Mouse (Mus musculus) intestine, embryonic 16.5 days (tissue): ENCODE results near the gene St6galnac4. TPM values are rescaled to one million over a fixed set of nuclear protein-coding genes. Genes with fewer than 3 reads are reported as not detected.

ENCODE experiments used
- ATAC-seq: fragments of 200-750 bp; cut with Nextera tagmentation; 2 replicates; pipeline ENCODE4 v1.8.0; 2017; ENCODE audit warnings: moderate TSS enrichment, moderate library complexity
- H3K27ac ChIP-seq: fragments of 300-500 bp; sonication (generic); 2 replicates; pipeline ENCODE4 v1.5.1; 2014; ENCODE audit warnings: mild to moderate bottlenecking, low read length
- H3K27me3 ChIP-seq: fragments of 300-500 bp; sonication (generic); replicated peaks from 2 replicates; pipeline ENCODE4 v1.6.1; 2014; ENCODE audit warnings: low read length, control low read depth, mixed read lengths; ENCODE audit not compliant: control insufficient read depth, insufficient read depth
- H3K36me3 ChIP-seq: fragments of 300-500 bp; sonication (generic); 2 replicates; pipeline ENCODE4 v1.6.1; 2014; ENCODE audit warnings: low read length, control low read depth; ENCODE audit not compliant: control insufficient read depth, insufficient read depth
- H3K4me1 ChIP-seq: fragments of 300-500 bp; sonication (generic); 2 replicates; pipeline ENCODE4 v1.6.1; 2014; ENCODE audit warnings: low read length, control low read depth, mixed read lengths; ENCODE audit not compliant: control insufficient read depth, insufficient read depth
- H3K4me2 ChIP-seq: fragments of 300-500 bp; sonication (generic); 2 replicates; pipeline ENCODE4 v1.6.1; 2014; ENCODE audit warnings: low read depth, low read length, control low read depth
- H3K4me3 ChIP-seq: fragments of 300-500 bp; sonication (generic); 2 replicates; pipeline ENCODE4 v1.5.1; 2014; ENCODE audit warnings: mild to moderate bottlenecking, low read length
- H3K9ac ChIP-seq: fragments of 300-500 bp; sonication (generic); 2 replicates; pipeline ENCODE4 v1.6.1; 2014; ENCODE audit warnings: low read depth, low read length
- H3K9me3 ChIP-seq: fragments of 300-500 bp; sonication (generic); 2 replicates; pipeline ENCODE4 v1.6.1; 2016; ENCODE audit warnings: low read length, control low read depth; ENCODE audit not compliant: control insufficient read depth
- WGBS: fragments of 180-500 bp; shearing (Covaris S2); extraction: QIAGEN DNeasy Blood & Tissue Kit; methylation state at CpG from one replicate; pipeline ENCODE4 v1.1.7; 2014; 5-methylcytosine and 5-hydroxymethylcytosine counted together
- polyA plus RNA-seq: library from polyadenylated mRNA; unstranded; fragments of >200 nt; fragmentation: Nextera tagmentation; extraction: Ambion mirVana; gene quantifications from 2 replicates; pipeline ENCODE4 v1.2.1, GENCODE M21; 2015

The St6galnac4 gene
- polyA plus RNA-seq, 1 experiment from 2014 or later: 16.5 TPM

- no peaks in the 10 kb centered on the region for H3K36me3 ChIP-seq
- ATAC-seq: no peak
- H3K4me2 ChIP-seq: no peak overlapping the region
- H3K27me3 ChIP-seq: no peaks in the 10 kb centered on the region
- H3K27ac ChIP-seq: no peak overlapping the region
- 67% methylated on average over 6 of the region's 6 CpGs for WGBS
- H3K4me3 ChIP-seq: no peak overlapping the region
- peaks cover 16% of the 10 kb centered on the region for H3K4me1 ChIP-seq
- H3K9me3 ChIP-seq: no peaks in the 10 kb centered on the region
- H3K9ac ChIP-seq: no peak overlapping the region
Observed at GRCm38 (mm10) chr2:32591249-32591648, 4.4 kb downstream of the St6galnac4 start.

GRCm38 (mm10) chr2:32596725-32597124 is 9.8 kb downstream of the St6galnac4 start:
- no peak overlapping the region for H3K27ac ChIP-seq
- no peaks in the 10 kb centered on the region for H3K27me3 ChIP-seq
- H3K4me2 ChIP-seq: no peak overlapping the region
- H3K36me3 ChIP-seq: no peaks in the 10 kb centered on the region
- ATAC-seq: no peak
- H3K9ac ChIP-seq: no peak overlapping the region
- 87% methylated on average over 13 of the region's 13 CpGs for WGBS
- no peaks in the 10 kb centered on the region for H3K9me3 ChIP-seq
- no peak overlapping the region for H3K4me3 ChIP-seq
- H3K4me1 ChIP-seq: peaks cover 14% of the 10 kb centered on the region

- Histone ChIP-seq H3K27ac (no peak overlapping the region), H3K27me3 (no peaks in the 10 kb centered on the region), H3K36me3 (no peaks in the 10 kb centered on the region), H3K4me2 (no peak overlapping the region), H3K4me1 (peaks cover 16% of the 10 kb centered on the region), H3K4me3 (no peak overlapping the region), H3K9ac (no peak overlapping the region), H3K9me3 (no peaks in the 10 kb centered on the region)
- ATAC-seq: no peak
- 79% methylated on average over 5 of the region's 5 CpGs for WGBS
Observed at GRCm38 (mm10) chr2:32597248-32597647, 10.4 kb downstream of the St6galnac4 start.

GRCm38 (mm10) chr2:32597699-32598098 is 10.8 kb downstream of the St6galnac4 start:
- Histone ChIP-seq H3K27me3 (no peaks in the 10 kb centered on the region), H3K36me3 (no peaks in the 10 kb centered on the region), H3K27ac (no peak overlapping the region), H3K4me1 (peaks cover 20% of the 10 kb centered on the region), H3K4me3 (no peak overlapping the region), H3K9me3 (no peaks in the 10 kb centered on the region), H3K9ac (no peak overlapping the region), H3K4me2 (no peak overlapping the region)
- ATAC-seq: no peak
- 83% methylated on average over 5 of the region's 5 CpGs for WGBS

- H3K4me3 ChIP-seq: no peak overlapping the region
- peaks cover 20% of the 10 kb centered on the region for H3K4me1 ChIP-seq
- 80% methylated on average over 8 of the region's 8 CpGs for WGBS
- H3K9me3 ChIP-seq: no peaks in the 10 kb centered on the region
- ATAC-seq: no peak
- H3K36me3 ChIP-seq: no peaks in the 10 kb centered on the region
- no peak overlapping the region for H3K9ac ChIP-seq
- no peak overlapping the region for H3K4me2 ChIP-seq
- no peaks in the 10 kb centered on the region for H3K27me3 ChIP-seq
- H3K27ac ChIP-seq: no peak overlapping the region
Observed at GRCm38 (mm10) chr2:32598506-32598905, 11.6 kb downstream of the St6galnac4 start.

- Histone ChIP-seq H3K9me3 (no peaks in the 10 kb centered on the region), H3K27ac (no peak within 1 kb of the TSS), H3K9ac (no peak within 1 kb of the TSS), H3K27me3 (no peaks in the 10 kb centered on the region), H3K4me2 (no peak within 1 kb of the TSS), H3K4me3 (no peak within 1 kb of the TSS), H3K4me1 (peaks cover 20% of the 10 kb centered on the region), H3K36me3 (no peaks in the 10 kb centered on the region)
- 89% methylated on average over 3 of the region's 3 CpGs for WGBS
- no peak for ATAC-seq
Observed at GRCm38 (mm10) chr2:32599409-32599808, 12.5 kb downstream of the St6galnac4 start, which contains the start of gene St6galnac6. Gene St6galnac6, plus strand, starts transcription at chr2:32599709.

- peak; percentile 58 for ATAC-seq
- no peaks in the 10 kb centered on the region for H3K27me3 ChIP-seq
- peaks cover 20% of the 10 kb centered on the region for H3K4me1 ChIP-seq
- H3K4me3 ChIP-seq: no peak overlapping the region
- H3K9me3 ChIP-seq: peaks cover 3% of the 10 kb centered on the region; the same call in 1 of the 2 replicates
- no peak overlapping the region for H3K27ac ChIP-seq
- no peak overlapping the region for H3K9ac ChIP-seq
- WGBS: 40% methylated on average over 8 of the region's 8 CpGs
- H3K4me2 ChIP-seq: no peak overlapping the region
- no peaks in the 10 kb centered on the region for H3K36me3 ChIP-seq
Observed at GRCm38 (mm10) chr2:32601417-32602065, 14.6 kb downstream of the St6galnac4 start.

GRCm38 (mm10) chr2:32602600-32603054 is 15.7 kb downstream of the St6galnac4 start:
- peaks cover 3% of the 10 kb centered on the region; the same call in 1 of the 2 replicates for H3K9me3 ChIP-seq
- peak; percentile 64 for ATAC-seq
- H3K4me2 ChIP-seq: peak overlapping the region; percentile 52
- peak overlapping the region; percentile 41 for H3K4me3 ChIP-seq
- peaks cover 17% of the 10 kb centered on the region for H3K4me1 ChIP-seq
- 5% methylated on average over 11 of the region's 11 CpGs for WGBS
- no peaks in the 10 kb centered on the region for H3K36me3 ChIP-seq
- H3K27ac ChIP-seq: peak overlapping the region; percentile 37; the same call in 1 of the 2 replicates
- H3K27me3 ChIP-seq: no peaks in the 10 kb centered on the region
- peak overlapping the region; percentile 54 for H3K9ac ChIP-seq

GRCm38 (mm10) chr2:32604631-32605030 is 17.7 kb downstream of the St6galnac4 start:
- 50% methylated on average over 10 of the region's 10 CpGs for WGBS
- peaks cover 3% of the 10 kb centered on the region; the same call in 1 of the 2 replicates for H3K9me3 ChIP-seq

More at GRCm38 (mm10) chr2:32604631-32605030, 17.7 kb downstream of the St6galnac4 start:
- Histone ChIP-seq H3K27me3 (no peaks in the 10 kb centered on the region), H3K27ac (no peak overlapping the region), H3K4me1 (peaks cover 31% of the 10 kb centered on the region), H3K4me3 (no peak overlapping the region), H3K36me3 (no peaks in the 10 kb centered on the region), H3K9ac (no peak overlapping the region), H3K4me2 (no peak overlapping the region)
- ATAC-seq: no peak
